Mouse (Mus musculus) intestine, postnatal 0 days (tissue): ENCODE measurements around the gene Copa. TPM values are rescaled to one million over a fixed set of nuclear protein-coding genes. Genes with fewer than 3 reads are reported as not detected.

Experiments
- ATAC-seq: fragments of 200-750 bp; cut with Nextera tagmentation; 2 replicates; pipeline ENCODE4 v1.8.0; 2017; ENCODE audit warnings: mild to moderate bottlenecking, moderate TSS enrichment, moderate library complexity
- H3K27ac ChIP-seq: fragments of 300-500 bp; sonication (generic); 2 replicates; pipeline ENCODE4 v1.5.1; 2014; ENCODE audit warnings: mild to moderate bottlenecking, low read depth, low read length, moderate library complexity
- H3K27me3 ChIP-seq: fragments of 300-500 bp; sonication (generic); replicated peaks from 2 replicates; pipeline ENCODE4 v1.6.1; 2014; ENCODE audit warnings: low read length, mixed read lengths; ENCODE audit not compliant: control insufficient read depth, insufficient read depth
- H3K36me3 ChIP-seq: fragments of 300-500 bp; sonication (generic); 2 replicates; pipeline ENCODE4 v1.6.1; 2014; ENCODE audit warnings: mild to moderate bottlenecking, moderate library complexity; ENCODE audit not compliant: control insufficient read depth, insufficient read depth
- H3K4me1 ChIP-seq: fragments of 300-500 bp; sonication (generic); replicated peaks from 2 replicates; pipeline ENCODE4 v1.6.1; 2014; ENCODE audit warnings: antibody characterized with exemption, low read length, mixed read lengths; ENCODE audit not compliant: control insufficient read depth, insufficient read depth
- H3K4me2 ChIP-seq: fragments of 300-500 bp; sonication (generic); replicated peaks from 2 replicates; pipeline ENCODE4 v1.6.1; 2014; ENCODE audit warnings: low read depth, mild to moderate bottlenecking, moderate library complexity
- H3K4me3 ChIP-seq: fragments of 300-500 bp; sonication (generic); 2 replicates; pipeline ENCODE4 v1.5.1; 2014; ENCODE audit warnings: low read depth, low read length
- H3K9ac ChIP-seq: fragments of 300-500 bp; sonication (generic); 2 replicates; pipeline ENCODE4 v1.6.1; 2014; ENCODE audit warnings: mild to moderate bottlenecking, low read depth, low read length
- H3K9me3 ChIP-seq: fragments of 300-500 bp; sonication (generic); 2 replicates; pipeline ENCODE4 v1.6.1; 2016; ENCODE audit warnings: mixed run types; ENCODE audit not compliant: control insufficient read depth
- CTCF ChIP-seq: sonication (generic); IDR thresholded peaks from 2 replicates; pipeline ENCODE4 v1.5.1; 2016; ENCODE audit warnings: low read depth, mild to moderate bottlenecking, control low read depth, antibody characterized with exemption, moderate library complexity
- WGBS: fragments of 180-500 bp; shearing (Covaris S2); extraction: QIAGEN DNeasy Blood & Tissue Kit; methylation state at CpG from one replicate; pipeline ENCODE4 v1.1.7; 2014; 5-methylcytosine and 5-hydroxymethylcytosine counted together
- polyA plus RNA-seq: library from polyadenylated mRNA; unstranded; fragments of >200 nt; fragmentation: Nextera tagmentation; extraction: Ambion mirVana; gene quantifications from 2 replicates; pipeline ENCODE4 v1.2.1, GENCODE M21; 2015

Gene Copa
- polyA plus RNA-seq, 1 experiment from 2014 or later: 133 TPM

GRCm38 (mm10) chr1:172053541-172054440 is 28.5 kb upstream of the Copa start:
- ATAC-seq: 0 out of 2 replicates have a peak, but pooled peaks have one; percentile 5
- 14% methylated on average over 42 of the region's 42 CpGs for WGBS
- no peak for TF ChIP-seq CTCF
- Histone ChIP-seq H3K9ac (0 out of 2 replicates have a peak overlapping the region, but pooled peaks have one; percentile 1), H3K27ac (no peak overlapping the region), H3K4me3 (peak overlapping the region; percentile 31), H3K4me1 (peaks cover 4% of the 10 kb centered on the region; the same call in 1 of the 2 replicates), H3K27me3 (peaks cover 16% of the 10 kb centered on the region), H3K4me2 (peak overlapping the region; percentile 61), H3K36me3 (no peaks in the 10 kb centered on the region), H3K9me3 (no peaks in the 10 kb centered on the region)

GRCm38 (mm10) chr1:172056251-172056650 is 26.1 kb upstream of the Copa start:
- no peaks in the 10 kb centered on the region for H3K9me3 ChIP-seq
- TF ChIP-seq CTCF: no peak
- peaks cover 4% of the 10 kb centered on the region; the same call in 1 of the 2 replicates for H3K4me1 ChIP-seq
- H3K9ac ChIP-seq: no peak overlapping the region
- no peak overlapping the region for H3K4me2 ChIP-seq
- H3K27ac ChIP-seq: no peak overlapping the region
- H3K27me3 ChIP-seq: peaks cover 16% of the 10 kb centered on the region
- no peaks in the 10 kb centered on the region for H3K36me3 ChIP-seq
- ATAC-seq: no peak
- no peak overlapping the region for H3K4me3 ChIP-seq
- WGBS: 74% methylated on average over 4 of the region's 4 CpGs

GRCm38 (mm10) chr1:172057491-172057921 is 24.8 kb upstream of the Copa start, which contains the start of gene Nhlh1:
Gene Nhlh1, minus strand, starts transcription at chr1:172057573.
- peaks cover 4% of the 10 kb centered on the region; the same call in 1 of the 2 replicates for H3K4me1 ChIP-seq
- peaks cover 13% of the 10 kb centered on the region for H3K27me3 ChIP-seq
- TF ChIP-seq CTCF: no peak
- H3K9me3 ChIP-seq: no peaks in the 10 kb centered on the region
- no peak for ATAC-seq
- WGBS: 59% methylated on average over 2 of the region's 2 CpGs
- no peak within 1 kb of the TSS for H3K4me3 ChIP-seq
- H3K27ac ChIP-seq: no peak within 1 kb of the TSS
- H3K4me2 ChIP-seq: no peak within 1 kb of the TSS
- H3K36me3 ChIP-seq: no peaks in the 10 kb centered on the region
- H3K9ac ChIP-seq: no peak within 1 kb of the TSS

GRCm38 (mm10) chr1:172058321-172058720 is 24.0 kb upstream of the Copa start:
- ATAC-seq: no peak
- H3K27ac ChIP-seq: no peak overlapping the region
- peaks cover 4% of the 10 kb centered on the region; the same call in 1 of the 2 replicates for H3K4me1 ChIP-seq
- TF ChIP-seq CTCF: no peak
- whole genome bisulfite sequencing: 78% methylated on average over 6 of the region's 6 CpGs
- H3K27me3 ChIP-seq: peaks cover 9% of the 10 kb centered on the region
- no peak overlapping the region for H3K4me2 ChIP-seq
- H3K4me3 ChIP-seq: no peak overlapping the region
- H3K36me3 ChIP-seq: no peaks in the 10 kb centered on the region
- no peaks in the 10 kb centered on the region for H3K9me3 ChIP-seq
- no peak overlapping the region for H3K9ac ChIP-seq

- 0 out of 2 replicates have a peak, but pooled peaks cover 3% of the 10 kb centered on the region for H3K27me3 ChIP-seq
- H3K9ac ChIP-seq: no peak overlapping the region
- no peak overlapping the region for H3K4me3 ChIP-seq
- TF ChIP-seq CTCF: no peak
- ATAC-seq: no peak
- peaks cover 2% of the 10 kb centered on the region; the same call in 1 of the 2 replicates for H3K4me1 ChIP-seq
- no peak overlapping the region for H3K4me2 ChIP-seq
- WGBS: 80% methylated on average over 7 of the region's 7 CpGs
- no peaks in the 10 kb centered on the region for H3K9me3 ChIP-seq
- no peak overlapping the region for H3K27ac ChIP-seq
- H3K36me3 ChIP-seq: no peaks in the 10 kb centered on the region
These were observed 23.5 kb upstream of the Copa start for GRCm38 (mm10) chr1:172058874-172059273.

- WGBS: 55% methylated on average over 4 of the region's 4 CpGs
- no peak overlapping the region for H3K4me2 ChIP-seq
- H3K4me3 ChIP-seq: no peak overlapping the region
- H3K36me3 ChIP-seq: peaks cover 15% of the 10 kb centered on the region
- H3K4me1 ChIP-seq: no peaks in the 10 kb centered on the region
- no peak overlapping the region for H3K9ac ChIP-seq
- no peaks in the 10 kb centered on the region for H3K9me3 ChIP-seq
- no peaks in the 10 kb centered on the region for H3K27me3 ChIP-seq
- TF ChIP-seq CTCF: no peak
- H3K27ac ChIP-seq: no peak overlapping the region
- no peak for ATAC-seq
These were observed 21.7 kb upstream of the Copa start for GRCm38 (mm10) chr1:172060659-172061058.
